Mouse (Mus musculus): ENCODE data around the gene Nipsnap1. TPM values are rescaled to one million over a fixed set of nuclear protein-coding genes. Genes with fewer than 3 reads are reported as not detected.
A peak's percentile ranks its signal among the peaks of the same experiment; 100 is the strongest.

Gene Nipsnap1
- total and polyA plus RNA-seq, 3 experiments = 22.5 to 36.0 (median 24.4) TPM

GRCm38 (mm10) chr11:4882892-4883627, 9.3 kb downstream of the Nipsnap1 start:
- peaks cover 49% of the 10 kb centered on the region for H3K36me3 ChIP-seq (replicated peaks)
- no peak for DNase-seq (ENCODE audit: low spot score)
- H3K9me3 ChIP-seq (replicated peaks) = no peaks in the 10 kb centered on the region
- no peaks in the 10 kb centered on the region for H3K27me3 ChIP-seq (ENCODE audit: insufficient read depth, low read length)
- H3K4me1 ChIP-seq (ENCODE audit: insufficient read depth, low read depth, low read length) = peaks cover 19% of the 10 kb centered on the region
- TF ChIP-seq POLR2AphosphoS5 (IDR thresholded peaks at IDR 0.05; ENCODE audit: insufficient replicate concordance, low read depth, low read length) (no peak), GATA2 (IDR thresholded peaks at IDR 0.05; ENCODE audit: borderline replicate concordance, low read depth, low read length) (no peak), GATA1 (IDR thresholded peaks at IDR 0.05; ENCODE audit: borderline replicate concordance, low read length) (no peak), TAL1 (conservative IDR thresholded peaks at IDR 0.05; ENCODE audit: low read depth, low read length) (no peak), CTCF (IDR thresholded peaks at IDR 0.05; ENCODE audit: low read depth, low read length) (no peak)
- ATAC-seq (ENCODE audit: extremely low read depth, insufficient number of reproducible peaks, low FRiP score, poor library complexity, severe bottlenecking) = no peak
- no peak overlapping the region for H3K4me3 ChIP-seq (ENCODE audit: low read depth, low read length)

- Histone ChIP-seq H3K27me3 (ENCODE audit: insufficient read depth, low read length) (no peaks in the 10 kb centered on the region), H3K36me3 (replicated peaks) (peaks cover 72% of the 10 kb centered on the region), H3K9me3 (replicated peaks) (no peaks in the 10 kb centered on the region), H3K4me3 (ENCODE audit: low read depth, low read length) (no peak overlapping the region), H3K4me1 (ENCODE audit: insufficient read depth, low read depth, low read length) (peaks cover 13% of the 10 kb centered on the region)
- no peak for ATAC-seq (ENCODE audit: extremely low read depth, insufficient number of reproducible peaks, low FRiP score, poor library complexity, severe bottlenecking)
- DNase-seq (ENCODE audit: low spot score) = no peak
- TF ChIP-seq TAL1 (conservative IDR thresholded peaks at IDR 0.05; ENCODE audit: low read depth, low read length) (no peak), GATA1 (IDR thresholded peaks at IDR 0.05; ENCODE audit: borderline replicate concordance, low read length) (no peak), POLR2AphosphoS5 (IDR thresholded peaks at IDR 0.05; ENCODE audit: insufficient replicate concordance, low read depth, low read length) (no peak), GATA2 (IDR thresholded peaks at IDR 0.05; ENCODE audit: borderline replicate concordance, low read depth, low read length) (no peak), CTCF (IDR thresholded peaks at IDR 0.05; ENCODE audit: low read depth, low read length) (peak; percentile 55)
Measured at GRCm38 (mm10) chr11:4885385-4885903, 11.7 kb downstream of the Nipsnap1 start.

GRCm38 (mm10) chr11:4886987-4887386, 13.2 kb downstream of the Nipsnap1 start:
- no peak overlapping the region for H3K4me3 ChIP-seq (ENCODE audit: low read depth, low read length)
- ATAC-seq (ENCODE audit: extremely low read depth, insufficient number of reproducible peaks, low FRiP score, poor library complexity, severe bottlenecking) = no peak
- H3K9me3 ChIP-seq (replicated peaks) = no peaks in the 10 kb centered on the region
- H3K27me3 ChIP-seq (ENCODE audit: insufficient read depth, low read length) = no peaks in the 10 kb centered on the region
- TF ChIP-seq CTCF (IDR thresholded peaks at IDR 0.05; ENCODE audit: low read depth, low read length) (no peak), TAL1 (conservative IDR thresholded peaks at IDR 0.05; ENCODE audit: low read depth, low read length) (no peak), POLR2AphosphoS5 (IDR thresholded peaks at IDR 0.05; ENCODE audit: insufficient replicate concordance, low read depth, low read length) (no peak), GATA2 (IDR thresholded peaks at IDR 0.05; ENCODE audit: borderline replicate concordance, low read depth, low read length) (no peak)
- peaks cover 16% of the 10 kb centered on the region for H3K4me1 ChIP-seq (ENCODE audit: insufficient read depth, low read depth, low read length)
- peaks cover 78% of the 10 kb centered on the region for H3K36me3 ChIP-seq (replicated peaks)
- no peak for DNase-seq (ENCODE audit: low spot score)

GRCm38 (mm10) chr11:4894848-4895816, 21.4 kb downstream of the Nipsnap1 start, which contains the start of gene Thoc5:
Thoc5 (plus strand) TSS chr11:4895320.
- TF ChIP-seq GATA2 (IDR thresholded peaks at IDR 0.05; ENCODE audit: borderline replicate concordance, low read depth, low read length) = no peak
- no peak for TF ChIP-seq TAL1 (conservative IDR thresholded peaks at IDR 0.05; ENCODE audit: low read depth, low read length)
- no peak for TF ChIP-seq POLR2AphosphoS5 (IDR thresholded peaks at IDR 0.05; ENCODE audit: insufficient replicate concordance, low read depth, low read length)
- no peak for TF ChIP-seq CTCF (IDR thresholded peaks at IDR 0.05; ENCODE audit: low read depth, low read length)
- no peak for TF ChIP-seq GATA1 (IDR thresholded peaks at IDR 0.05; ENCODE audit: borderline replicate concordance, low read length)
- Histone ChIP-seq H3K27me3 (ENCODE audit: insufficient read depth, low read length) (no peaks in the 10 kb centered on the region), H3K9me3 (replicated peaks) (no peaks in the 10 kb centered on the region), H3K4me3 (ENCODE audit: low read depth, low read length) (peak within 1 kb of the TSS; percentile 97), H3K4me1 (ENCODE audit: insufficient read depth, low read depth, low read length) (peaks cover 32% of the 10 kb centered on the region), H3K36me3 (replicated peaks) (peaks cover 60% of the 10 kb centered on the region)
- ATAC-seq (ENCODE audit: extremely low read depth, insufficient number of reproducible peaks, low FRiP score, poor library complexity, severe bottlenecking) (peak; percentile 78), DNase-seq (ENCODE audit: low spot score) (peak; percentile 92)

- H3K9me3 ChIP-seq (replicated peaks) = no peaks in the 10 kb centered on the region
- H3K4me1 ChIP-seq (ENCODE audit: insufficient read depth, low read depth, low read length) = peaks cover 19% of the 10 kb centered on the region
- peaks cover 69% of the 10 kb centered on the region for H3K36me3 ChIP-seq (replicated peaks)
- H3K27me3 ChIP-seq (ENCODE audit: insufficient read depth, low read length) = no peaks in the 10 kb centered on the region
- peak; percentile 40; the same call in 1 of the 2 replicates for TF ChIP-seq CTCF (IDR thresholded peaks at IDR 0.05; ENCODE audit: low read depth, low read length)
- TF ChIP-seq GATA1 (IDR thresholded peaks at IDR 0.05; ENCODE audit: borderline replicate concordance, low read length) = no peak
- DNase-seq (ENCODE audit: low spot score) = no peak
- ATAC-seq (ENCODE audit: extremely low read depth, insufficient number of reproducible peaks, low FRiP score, poor library complexity, severe bottlenecking) = no peak
- no peak overlapping the region for H3K4me3 ChIP-seq (ENCODE audit: low read depth, low read length)
Measured at GRCm38 (mm10) chr11:4900437-4900836, 26.7 kb downstream of the Nipsnap1 start.

GRCm38 (mm10) chr11:4901956-4902355, 28.2 kb downstream of the Nipsnap1 start:
- peaks cover 78% of the 10 kb centered on the region for H3K36me3 ChIP-seq (replicated peaks)
- TF ChIP-seq GATA2 (IDR thresholded peaks at IDR 0.05; ENCODE audit: borderline replicate concordance, low read depth, low read length) (no peak), TAL1 (conservative IDR thresholded peaks at IDR 0.05; ENCODE audit: low read depth, low read length) (no peak), POLR2AphosphoS5 (IDR thresholded peaks at IDR 0.05; ENCODE audit: insufficient replicate concordance, low read depth, low read length) (no peak), CTCF (IDR thresholded peaks at IDR 0.05; ENCODE audit: low read depth, low read length) (no peak), GATA1 (IDR thresholded peaks at IDR 0.05; ENCODE audit: borderline replicate concordance, low read length) (no peak)
- H3K4me3 ChIP-seq (ENCODE audit: low read depth, low read length) = no peak overlapping the region
- H3K4me1 ChIP-seq (ENCODE audit: insufficient read depth, low read depth, low read length) = peaks cover 9% of the 10 kb centered on the region
- DNase-seq (ENCODE audit: low spot score) = no peak
- ATAC-seq (ENCODE audit: extremely low read depth, insufficient number of reproducible peaks, low FRiP score, poor library complexity, severe bottlenecking) = no peak
- no peaks in the 10 kb centered on the region for H3K9me3 ChIP-seq (replicated peaks)
- no peaks in the 10 kb centered on the region for H3K27me3 ChIP-seq (ENCODE audit: insufficient read depth, low read length)

All from G1E (cell line).